Mouse (Mus musculus): Measurements from ENCODE around the gene Dnaic2. TPM values are rescaled to one million over a fixed set of nuclear protein-coding genes. Genes with fewer than 3 reads are reported as not detected.

Gene Dnaic2
- 3.0 and 3.4 TPM in 2 replicates for polyA plus RNA-seq (2015; fragmentation: Nextera tagmentation; extraction: Ambion mirVana)

DNA sequence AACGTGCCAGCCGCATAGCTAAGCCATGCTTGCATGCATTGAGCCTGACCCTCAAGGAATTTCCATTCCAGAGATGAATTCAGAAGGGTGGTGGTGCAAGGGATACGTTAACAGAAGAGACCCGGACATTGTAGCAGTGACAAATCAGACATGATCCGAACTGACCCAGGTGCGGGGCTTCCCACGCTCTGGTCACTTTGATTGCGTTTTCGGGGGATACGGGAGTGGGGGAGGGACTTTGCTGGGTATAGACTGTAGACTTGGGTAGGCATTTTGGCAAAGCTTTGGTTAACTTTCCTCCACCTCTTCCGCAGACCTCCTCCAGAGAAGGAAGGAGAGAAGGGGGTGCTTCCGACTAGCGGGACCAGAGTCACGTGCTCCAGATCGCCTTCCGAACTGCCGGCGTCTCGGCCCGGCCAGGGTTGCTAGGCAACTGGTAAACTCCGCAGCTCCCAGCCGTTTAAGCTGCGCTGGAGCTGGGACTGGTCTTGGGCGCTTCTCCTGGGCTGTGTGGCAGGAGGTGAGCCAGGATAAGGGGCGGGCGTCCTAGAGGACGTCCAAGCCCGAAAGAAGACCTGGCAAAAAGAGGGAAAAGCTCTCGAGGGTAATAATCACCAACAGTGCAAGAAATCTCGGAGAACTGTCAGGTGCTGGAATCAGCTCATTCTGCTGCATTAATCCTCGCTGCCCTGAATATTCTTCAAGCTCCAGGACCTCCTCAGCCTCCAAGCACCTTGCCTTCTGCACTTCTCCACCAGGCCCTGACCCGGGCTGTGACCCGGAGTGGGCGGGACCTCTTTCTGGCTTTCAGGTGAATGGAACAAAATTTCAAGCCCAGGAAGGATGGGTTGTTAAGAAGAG is at the start of gene Dnaic2:
TSS of gene Dnaic2 (plus strand) at position 444 of the 861 bp plus-strand sequence.
- no peaks in the 10 kb centered on the region for H3K9me3 ChIP-seq
- peak within 1 kb of the TSS; percentile 18 for H3K9ac ChIP-seq
- peak; percentile 92 for ATAC-seq (replicated peaks)
- H3K36me3 ChIP-seq (replicated peaks): no peaks in the 10 kb centered on the region
- 8% methylated on average over 34 of the region's 34 CpGs for WGBS
- H3K4me1 ChIP-seq: peaks cover 20% of the 10 kb centered on the region
- no peaks in the 10 kb centered on the region for H3K27me3 ChIP-seq (replicated peaks)
- H3K27ac ChIP-seq: no peak within 1 kb of the TSS
- peak within 1 kb of the TSS; percentile 61 for H3K4me2 ChIP-seq
- H3K4me3 ChIP-seq: peak within 1 kb of the TSS; percentile 37

GRCm38 (mm10) chr11:114679582-114679981 is 47.6 kb upstream of the Dnaic2 start:
- Histone ChIP-seq H3K36me3 (replicated peaks) (no peaks in the 10 kb centered on the region), H3K27me3 (replicated peaks) (peaks cover 5% of the 10 kb centered on the region; the same call in 1 of the 2 replicates), H3K9me3 (no peaks in the 10 kb centered on the region), H3K4me2 (no peak overlapping the region), H3K9ac (no peak overlapping the region), H3K4me3 (no peak overlapping the region), H3K4me1 (peaks cover 17% of the 10 kb centered on the region), H3K27ac (no peak overlapping the region)
- ATAC-seq (replicated peaks): no peak
- 77% methylated on average over 8 of the region's 8 CpGs for WGBS

- no peak overlapping the region for H3K9ac ChIP-seq
- no peak overlapping the region for H3K27ac ChIP-seq
- 50% methylated on average over 10 of the region's 10 CpGs for WGBS
- H3K4me3 ChIP-seq: no peak overlapping the region
- H3K27me3 ChIP-seq (replicated peaks): peaks cover 5% of the 10 kb centered on the region; the same call in 1 of the 2 replicates
- no peak overlapping the region for H3K4me2 ChIP-seq
- H3K9me3 ChIP-seq: no peaks in the 10 kb centered on the region
- peaks cover 14% of the 10 kb centered on the region for H3K4me1 ChIP-seq
- no peaks in the 10 kb centered on the region for H3K36me3 ChIP-seq (replicated peaks)
- ATAC-seq (replicated peaks): no peak
Measured at GRCm38 (mm10) chr11:114680291-114680690, 46.9 kb upstream of the Dnaic2 start.

DNA sequence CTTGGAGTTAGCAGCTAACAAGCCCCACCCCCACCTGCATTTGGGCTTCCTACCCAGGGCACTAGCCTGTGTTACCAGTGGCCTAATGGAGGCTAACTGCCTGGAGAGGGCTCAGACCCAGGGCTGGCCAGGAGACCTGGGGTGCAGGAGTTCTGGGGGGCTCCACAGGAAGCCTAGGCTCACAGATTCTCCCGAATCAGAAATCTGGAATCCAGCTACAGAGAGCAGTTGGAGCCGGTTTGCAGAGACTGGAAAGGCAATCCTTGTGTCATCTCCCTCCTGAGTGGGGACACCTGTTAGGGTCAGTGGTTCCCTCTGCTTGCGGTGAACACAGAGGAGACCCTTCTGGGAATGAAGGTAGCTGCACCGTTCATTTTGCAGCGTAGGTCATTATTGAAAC is 46.2 kb upstream of the Dnaic2 start:
- Histone ChIP-seq H3K9ac (no peak overlapping the region), H3K36me3 (replicated peaks) (no peaks in the 10 kb centered on the region), H3K27ac (no peak overlapping the region), H3K9me3 (no peaks in the 10 kb centered on the region), H3K4me3 (no peak overlapping the region), H3K4me2 (no peak overlapping the region), H3K4me1 (peaks cover 6% of the 10 kb centered on the region), H3K27me3 (replicated peaks) (peaks cover 5% of the 10 kb centered on the region; the same call in 1 of the 2 replicates)
- ATAC-seq (replicated peaks): no peak
- WGBS: 50% methylated on average over 5 of the region's 5 CpGs

DNA sequence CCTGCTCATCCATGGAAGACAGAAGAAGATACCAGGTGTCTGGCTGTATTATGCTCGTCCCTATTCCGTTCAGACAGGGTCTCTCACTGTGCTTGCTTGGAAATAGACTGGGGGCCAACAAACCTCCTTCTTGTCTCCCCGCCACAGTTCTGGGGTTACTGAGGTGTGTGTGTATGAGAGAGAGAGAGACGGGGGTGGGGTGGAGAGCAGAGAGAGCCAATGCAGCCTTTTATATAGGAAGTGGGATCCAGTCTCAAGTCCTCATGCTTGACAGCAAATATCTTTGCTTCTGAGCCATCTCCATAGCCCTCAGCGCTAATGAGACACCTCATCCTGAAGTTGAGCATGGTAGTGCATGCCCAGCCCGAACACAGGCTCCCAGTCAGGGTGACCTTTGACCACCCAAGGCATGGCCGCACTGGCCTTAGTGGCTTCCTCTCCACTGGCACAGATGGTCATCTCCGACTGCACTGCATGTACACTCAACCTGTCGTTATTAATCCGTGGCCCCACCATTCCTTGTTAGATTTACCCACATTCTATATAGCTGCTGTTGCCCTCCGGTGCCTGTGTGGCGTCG is 44.8 kb upstream of the Dnaic2 start:
- no peaks in the 10 kb centered on the region for H3K4me1 ChIP-seq
- WGBS: 95% methylated on average over 13 of the region's 13 CpGs
- no peak for ATAC-seq (replicated peaks)
- H3K36me3 ChIP-seq (replicated peaks): no peaks in the 10 kb centered on the region
- no peak overlapping the region for H3K4me3 ChIP-seq
- H3K9me3 ChIP-seq: no peaks in the 10 kb centered on the region
- H3K27me3 ChIP-seq (replicated peaks): no peaks in the 10 kb centered on the region
- no peak overlapping the region for H3K27ac ChIP-seq
- no peak overlapping the region for H3K9ac ChIP-seq
- H3K4me2 ChIP-seq: no peak overlapping the region

DNA sequence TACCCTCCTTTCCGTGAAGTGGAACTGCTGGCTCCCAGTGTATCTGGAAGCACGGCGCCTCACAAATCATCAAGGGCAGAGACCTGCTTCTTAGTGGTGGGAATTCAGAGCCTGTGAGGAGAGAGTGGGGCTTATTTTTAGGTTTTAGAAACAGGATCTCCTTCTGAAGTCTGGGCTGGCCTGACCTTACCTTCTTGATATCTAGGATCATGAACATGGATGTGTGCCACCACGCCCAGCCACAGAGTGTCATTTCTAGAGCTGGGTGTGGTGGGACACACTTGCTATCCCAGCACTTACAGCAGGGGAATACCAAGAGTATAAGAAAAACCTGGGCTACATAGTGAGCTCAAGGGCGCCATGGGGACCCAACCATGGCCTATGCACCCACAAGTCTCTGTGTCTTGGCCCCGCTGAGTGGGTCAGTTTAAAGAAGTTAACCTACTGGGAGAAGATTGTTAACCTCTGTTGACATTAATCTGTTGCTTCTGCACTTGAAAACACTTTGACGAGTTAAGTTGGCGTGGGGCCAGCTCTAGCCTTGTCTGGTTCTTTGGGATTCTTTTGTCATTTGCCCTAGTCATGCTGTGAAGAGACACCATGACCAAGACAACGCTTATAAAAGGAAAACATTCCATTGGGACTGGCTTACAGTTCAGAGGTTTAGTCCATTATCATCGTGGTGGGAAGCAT is 44.0 kb upstream of the Dnaic2 start:
- H3K9me3 ChIP-seq: no peaks in the 10 kb centered on the region
- whole genome bisulfite sequencing: 78% methylated on average over 10 of the region's 10 CpGs
- ATAC-seq (replicated peaks): no peak

GRCm38 (mm10) chr11:114683722-114684621 is 43.2 kb upstream of the Dnaic2 start:
- no peak for ATAC-seq (replicated peaks)

More for the DNA sequence above, 44.0 kb upstream of the Dnaic2 start:
- Histone ChIP-seq H3K9ac (no peak overlapping the region), H3K27ac (no peak overlapping the region), H3K27me3 (replicated peaks) (no peaks in the 10 kb centered on the region), H3K4me2 (no peak overlapping the region), H3K4me1 (no peaks in the 10 kb centered on the region), H3K4me3 (no peak overlapping the region), H3K36me3 (replicated peaks) (no peaks in the 10 kb centered on the region)

GRCm38 (mm10) chr11:114684627-114685373 is 42.4 kb upstream of the Dnaic2 start:
- H3K4me2 ChIP-seq: no peak overlapping the region
- H3K27me3 ChIP-seq (replicated peaks): no peaks in the 10 kb centered on the region
- no peak overlapping the region for H3K4me3 ChIP-seq
- WGBS: 70% methylated on average over 14 of the region's 14 CpGs
- no peaks in the 10 kb centered on the region for H3K4me1 ChIP-seq
- no peak overlapping the region for H3K9ac ChIP-seq
- H3K36me3 ChIP-seq (replicated peaks): no peaks in the 10 kb centered on the region
- no peaks in the 10 kb centered on the region for H3K9me3 ChIP-seq
- ATAC-seq (replicated peaks): no peak
- no peak overlapping the region for H3K27ac ChIP-seq

More at GRCm38 (mm10) chr11:114683722-114684621, 43.2 kb upstream of the Dnaic2 start:
- no peak overlapping the region for H3K4me2 ChIP-seq
- 73% methylated on average over 20 of the region's 20 CpGs for WGBS
- H3K27me3 ChIP-seq (replicated peaks): no peaks in the 10 kb centered on the region
- no peaks in the 10 kb centered on the region for H3K9me3 ChIP-seq
- no peak overlapping the region for H3K9ac ChIP-seq
- H3K4me1 ChIP-seq: no peaks in the 10 kb centered on the region
- H3K27ac ChIP-seq: no peak overlapping the region
- H3K4me3 ChIP-seq: no peak overlapping the region
- no peaks in the 10 kb centered on the region for H3K36me3 ChIP-seq (replicated peaks)

DNA sequence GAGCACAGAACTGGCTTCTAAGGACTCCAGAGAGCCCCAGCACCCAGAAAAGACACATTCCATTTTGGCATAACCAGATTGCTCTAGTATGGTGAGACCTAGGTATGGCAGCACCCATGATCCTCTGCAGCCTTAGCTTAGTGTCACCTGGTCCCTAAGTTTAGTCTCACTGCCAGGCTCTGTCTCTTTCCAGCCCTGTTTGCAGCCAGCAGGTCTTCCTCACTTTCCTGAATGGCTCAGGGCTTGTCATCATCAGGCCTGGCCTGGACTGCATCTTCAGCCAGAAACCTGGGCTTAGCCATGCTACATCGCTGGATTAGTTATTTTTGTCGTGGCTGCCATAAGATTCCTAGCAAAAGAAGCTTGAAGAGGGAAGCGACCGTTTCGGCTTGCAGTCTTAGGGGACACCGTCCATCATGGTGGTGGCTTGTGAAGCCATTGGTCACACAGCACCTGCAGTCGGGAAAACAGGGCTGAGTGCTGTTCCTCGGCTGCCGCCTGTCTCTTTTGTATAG is 41.6 kb upstream of the Dnaic2 start:
- H3K4me1 ChIP-seq: no peaks in the 10 kb centered on the region
- 82% methylated on average over 9 of the region's 9 CpGs for WGBS
- no peaks in the 10 kb centered on the region for H3K27me3 ChIP-seq (replicated peaks)
- H3K9me3 ChIP-seq: no peaks in the 10 kb centered on the region
- H3K9ac ChIP-seq: no peak overlapping the region
- no peak overlapping the region for H3K27ac ChIP-seq
- no peak overlapping the region for H3K4me2 ChIP-seq
- no peak for ATAC-seq (replicated peaks)
- no peaks in the 10 kb centered on the region for H3K36me3 ChIP-seq (replicated peaks)
- H3K4me3 ChIP-seq: no peak overlapping the region

DNA sequence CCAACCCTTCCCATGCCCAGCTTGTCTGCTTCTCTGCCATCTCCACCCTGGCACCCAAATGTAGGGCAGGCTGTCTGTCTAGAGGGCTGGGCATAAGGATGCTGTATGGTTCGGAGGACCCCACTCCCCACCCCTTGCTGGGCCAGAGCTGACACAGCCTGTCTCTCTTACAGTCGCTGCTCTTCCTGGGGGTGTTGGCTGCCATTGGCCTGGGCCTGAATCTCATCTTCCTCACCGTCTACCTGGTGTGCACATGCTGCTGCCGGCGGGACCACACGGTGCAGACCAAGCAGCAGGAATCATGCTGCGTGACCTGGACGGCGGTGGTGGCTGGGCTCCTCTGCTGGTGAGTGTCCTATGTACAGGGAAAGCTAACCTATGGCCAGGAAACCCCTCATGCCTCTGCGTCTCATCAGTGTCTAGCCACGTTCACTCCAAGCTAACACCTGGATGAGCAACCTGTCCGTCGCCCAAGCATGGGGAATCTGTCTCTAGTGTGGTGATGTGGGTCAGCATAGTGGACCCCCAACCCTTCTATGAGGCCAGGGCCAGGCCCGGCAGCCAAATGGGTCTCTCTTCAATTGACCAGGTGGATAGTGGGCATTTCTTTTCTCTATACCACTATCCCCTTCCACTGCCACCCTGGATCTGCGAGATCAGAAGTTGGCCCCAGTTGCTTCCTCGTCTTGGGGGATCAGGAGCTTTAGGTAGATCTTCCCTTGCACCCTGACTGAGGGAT is 40.8 kb upstream of the Dnaic2 start:
- Histone ChIP-seq H3K4me2 (no peak overlapping the region), H3K4me1 (no peaks in the 10 kb centered on the region), H3K9me3 (no peaks in the 10 kb centered on the region), H3K27me3 (replicated peaks) (no peaks in the 10 kb centered on the region), H3K27ac (no peak overlapping the region), H3K36me3 (replicated peaks) (no peaks in the 10 kb centered on the region), H3K9ac (no peak overlapping the region), H3K4me3 (no peak overlapping the region)
- 93% methylated on average over 16 of the region's 16 CpGs for WGBS
- ATAC-seq (replicated peaks): no peak

Data from midbrain, embryonic 15.5 days (tissue).